Mouse (Mus musculus) heart, embryonic 11.5 days (tissue): Measurements from ENCODE around the gene Avpr2. TPM values are rescaled to one million over a fixed set of nuclear protein-coding genes. Genes with fewer than 3 reads are reported as not detected.

Experiments
- ATAC-seq: fragments of 200-750 bp; cut with Nextera tagmentation; replicated peaks from 2 replicates; pipeline ENCODE4 v1.8.0; 2017; ENCODE audit warnings: moderate library complexity; ENCODE audit not compliant: insufficient number of reproducible peaks, low FRiP score, low TSS enrichment
- H3K27ac ChIP-seq: fragments of 300-500 bp; sonication (generic); 2 replicates; pipeline ENCODE4 v1.5.1; 2014; ENCODE audit warnings: mild to moderate bottlenecking, low read depth, low read length
- H3K27me3 ChIP-seq: fragments of 300-500 bp; sonication (generic); 2 replicates; pipeline ENCODE4 v1.6.1; 2014; ENCODE audit warnings: mild to moderate bottlenecking, low read length, mixed read lengths; ENCODE audit not compliant: control insufficient read depth, insufficient read depth
- H3K36me3 ChIP-seq: fragments of 300-500 bp; sonication (generic); 2 replicates; pipeline ENCODE4 v1.6.1; 2014; ENCODE audit warnings: mild to moderate bottlenecking, low read length, moderate library complexity, mixed read lengths; ENCODE audit not compliant: control insufficient read depth, insufficient read depth
- H3K4me1 ChIP-seq: fragments of 300-500 bp; sonication (generic); 2 replicates; pipeline ENCODE4 v1.6.1; 2014; ENCODE audit warnings: low read length; ENCODE audit not compliant: control insufficient read depth, insufficient read depth
- H3K4me2 ChIP-seq: fragments of 300-500 bp; sonication (generic); 2 replicates; pipeline ENCODE4 v1.6.1; 2014; ENCODE audit warnings: mild to moderate bottlenecking, moderate library complexity
- H3K4me3 ChIP-seq: fragments of 300-500 bp; sonication (generic); 2 replicates; pipeline ENCODE4 v1.5.1; 2014; ENCODE audit warnings: low read depth, low read length
- H3K9ac ChIP-seq: fragments of 300-500 bp; sonication (generic); 2 replicates; pipeline ENCODE4 v1.6.1; 2014; ENCODE audit warnings: mild to moderate bottlenecking, low read depth, low read length, moderate library complexity
- H3K9me3 ChIP-seq: fragments of 300-500 bp; sonication (generic); replicated peaks from 2 replicates; pipeline ENCODE4 v1.6.1; 2016; ENCODE audit warnings: low read length; ENCODE audit not compliant: control insufficient read depth
- WGBS: fragments of 180-500 bp; shearing (Covaris S2); extraction: QIAGEN DNeasy Blood & Tissue Kit; methylation state at CpG from one replicate; pipeline ENCODE4 v1.1.7; 2014; ENCODE audit not compliant: insufficient replicate concordance; 5-methylcytosine and 5-hydroxymethylcytosine counted together
- polyA plus RNA-seq: library from polyadenylated mRNA; unstranded; fragments of >200 nt; fragmentation: Nextera tagmentation; extraction: Ambion mirVana; gene quantifications from 2 replicates; pipeline ENCODE4 v1.2.1, GENCODE M21; 2014

Gene Avpr2
- polyA plus RNA-seq, 1 experiment from 2014 or later: not detected

DNA sequence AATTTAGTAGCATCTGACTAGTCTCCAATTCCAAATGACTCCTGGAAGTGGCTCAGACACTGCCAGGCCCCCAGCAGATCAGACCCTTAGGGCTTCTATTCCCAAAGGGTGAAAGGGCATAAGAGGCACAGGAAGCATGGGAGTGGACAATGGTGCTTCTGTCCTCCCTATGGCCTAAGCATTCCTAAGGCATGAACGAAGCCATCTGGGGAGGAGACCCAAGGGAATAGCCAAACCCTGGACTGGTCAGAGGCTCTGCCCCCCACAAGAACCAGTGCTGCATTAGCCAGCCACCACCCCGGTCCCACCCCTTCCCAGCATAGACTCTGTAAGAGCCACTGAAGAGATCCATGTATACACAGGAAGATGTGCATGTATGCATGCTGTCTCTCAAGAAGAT is 16.0 kb upstream of the Avpr2 start:
- no peak overlapping the region for H3K27ac ChIP-seq
- peaks cover 31% of the 10 kb centered on the region for H3K27me3 ChIP-seq
- no peak overlapping the region for H3K9ac ChIP-seq
- H3K4me2 ChIP-seq: no peak overlapping the region
- no peaks in the 10 kb centered on the region for H3K9me3 ChIP-seq
- no peaks in the 10 kb centered on the region for H3K4me1 ChIP-seq
- H3K4me3 ChIP-seq: no peak overlapping the region
- H3K36me3 ChIP-seq: no peaks in the 10 kb centered on the region
- 70% methylated on average over 2 of the region's 2 CpGs for WGBS
- ATAC-seq: no peak

GRCm38 (mm10) chrX:73877014-73877413 is 14.9 kb upstream of the Avpr2 start:
- Histone ChIP-seq H3K27me3 (peaks cover 33% of the 10 kb centered on the region), H3K27ac (no peak overlapping the region), H3K4me2 (no peak overlapping the region), H3K4me1 (no peaks in the 10 kb centered on the region), H3K9ac (no peak overlapping the region), H3K9me3 (no peaks in the 10 kb centered on the region), H3K36me3 (no peaks in the 10 kb centered on the region), H3K4me3 (no peak overlapping the region)
- ATAC-seq: no peak
- WGBS: 56% methylated on average over 1 of the region's 1 CpGs

DNA sequence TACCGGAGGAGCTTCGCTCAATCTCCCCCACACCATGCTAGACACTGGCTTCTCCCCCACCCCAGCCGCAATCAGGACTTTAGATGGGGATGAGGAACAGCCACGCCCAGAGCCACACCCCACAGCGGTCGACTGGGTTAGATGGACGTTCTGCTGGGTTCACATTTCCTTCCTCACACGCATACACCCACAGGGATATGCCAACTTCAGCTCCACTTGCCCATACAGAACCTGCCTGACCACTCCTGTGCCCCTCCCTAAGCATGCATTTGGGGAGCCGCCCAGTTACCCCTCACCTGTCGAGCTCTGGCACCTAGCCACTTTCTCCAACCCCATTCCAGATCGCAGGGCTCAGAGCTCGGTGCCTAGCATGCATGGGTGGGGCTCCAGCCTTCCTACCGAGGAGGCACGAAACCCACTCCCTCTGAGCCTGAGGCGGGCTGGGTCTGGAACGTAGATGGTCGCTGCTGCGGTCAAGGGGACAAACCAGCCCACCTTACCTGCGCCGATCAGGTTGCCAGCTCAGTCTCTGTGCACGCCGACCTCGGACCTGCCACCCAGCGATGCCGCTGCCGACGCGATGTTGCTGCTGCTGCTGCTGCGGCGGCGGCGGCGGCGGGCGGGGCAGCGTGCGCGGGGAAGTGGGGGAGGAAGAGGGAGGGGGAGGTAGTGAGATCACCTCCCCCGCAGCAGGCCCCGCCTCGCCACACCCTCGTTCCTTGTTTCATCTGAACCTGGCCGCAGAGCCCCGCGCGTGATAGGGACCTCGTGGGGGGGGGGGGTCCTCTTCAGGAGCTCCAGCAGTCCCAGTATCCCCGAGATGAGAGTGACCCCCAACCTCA is 11.5 kb upstream of the Avpr2 start:
- Histone ChIP-seq H3K27ac (no peak overlapping the region), H3K9ac (no peak overlapping the region), H3K27me3 (peaks cover 30% of the 10 kb centered on the region), H3K36me3 (no peaks in the 10 kb centered on the region), H3K4me1 (no peaks in the 10 kb centered on the region), H3K4me2 (peak overlapping the region; percentile 63), H3K4me3 (peak overlapping the region; percentile 39), H3K9me3 (no peaks in the 10 kb centered on the region)
- WGBS: 13% methylated on average over 30 of the region's 48 CpGs
- ATAC-seq: no peak

DNA sequence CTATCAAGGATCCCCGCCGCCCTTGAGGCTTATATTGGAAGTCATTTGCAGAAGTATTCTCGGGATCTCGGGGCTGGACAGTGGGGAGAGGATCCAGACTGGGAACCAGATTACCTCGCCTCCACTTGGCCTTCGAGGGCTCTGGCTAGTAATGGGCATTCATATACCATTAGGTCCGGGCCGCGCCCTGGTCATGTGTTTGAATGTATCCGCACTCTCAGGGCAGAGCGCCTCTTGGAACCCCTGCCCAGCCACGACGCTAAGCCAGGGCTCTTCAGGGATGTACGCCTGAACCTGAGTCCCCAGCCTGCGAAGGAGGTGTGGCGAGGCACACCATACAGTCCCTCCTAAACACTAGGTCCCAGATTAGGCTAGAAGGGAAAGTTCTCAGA is 10.9 kb upstream of the Avpr2 start:
- H3K4me2 ChIP-seq: peak overlapping the region; percentile 63
- no peaks in the 10 kb centered on the region for H3K4me1 ChIP-seq
- ATAC-seq: no peak
- 22% methylated on average over 16 of the region's 16 CpGs for WGBS
- peaks cover 28% of the 10 kb centered on the region for H3K27me3 ChIP-seq
- no peak overlapping the region for H3K9ac ChIP-seq
- H3K27ac ChIP-seq: no peak overlapping the region
- H3K9me3 ChIP-seq: no peaks in the 10 kb centered on the region
- H3K36me3 ChIP-seq: no peaks in the 10 kb centered on the region
- H3K4me3 ChIP-seq: peak overlapping the region; percentile 39

- 13% methylated on average over 6 of the region's 6 CpGs for whole genome bisulfite sequencing
- Histone ChIP-seq H3K4me1 (no peaks in the 10 kb centered on the region), H3K36me3 (no peaks in the 10 kb centered on the region), H3K9me3 (no peaks in the 10 kb centered on the region), H3K9ac (no peak overlapping the region), H3K27me3 (peaks cover 27% of the 10 kb centered on the region), H3K27ac (no peak overlapping the region), H3K4me3 (no peak overlapping the region), H3K4me2 (no peak overlapping the region; the same call in 1 of the 2 replicates)
- ATAC-seq: no peak
Measured at GRCm38 (mm10) chrX:73881463-73881862, 10.4 kb upstream of the Avpr2 start.

GRCm38 (mm10) chrX:73892833-73893232 is 931 bp downstream of the Avpr2 start:
- Histone ChIP-seq H3K4me2 (no peak overlapping the region), H3K27me3 (peaks cover 2% of the 10 kb centered on the region; the same call in 1 of the 2 replicates), H3K9ac (no peak overlapping the region), H3K27ac (no peak overlapping the region), H3K36me3 (no peaks in the 10 kb centered on the region), H3K4me1 (no peaks in the 10 kb centered on the region), H3K9me3 (no peaks in the 10 kb centered on the region), H3K4me3 (no peak overlapping the region)
- no peak for ATAC-seq
- 90% methylated on average over 14 of the region's 14 CpGs for WGBS

GRCm38 (mm10) chrX:73895719-73896118 is 3.8 kb downstream of the Avpr2 start, which contains the start of gene L1cam:
Gene L1cam, minus strand, starts transcription at chrX:73896105.
- no peaks in the 10 kb centered on the region for H3K4me1 ChIP-seq
- ATAC-seq: no peak
- no peak within 1 kb of the TSS for H3K27ac ChIP-seq
- H3K36me3 ChIP-seq: no peaks in the 10 kb centered on the region
- no peak within 1 kb of the TSS for H3K9ac ChIP-seq
- WGBS: 14% methylated on average over 2 of the region's 2 CpGs
- H3K4me2 ChIP-seq: no peak within 1 kb of the TSS
- no peaks in the 10 kb centered on the region for H3K9me3 ChIP-seq
- H3K27me3 ChIP-seq: peaks cover 2% of the 10 kb centered on the region; the same call in 1 of the 2 replicates
- no peak within 1 kb of the TSS for H3K4me3 ChIP-seq

- WGBS: 52% methylated on average over 3 of the region's 3 CpGs
- Histone ChIP-seq H3K27me3 (peaks cover 2% of the 10 kb centered on the region; the same call in 1 of the 2 replicates), H3K36me3 (no peaks in the 10 kb centered on the region), H3K4me2 (no peak overlapping the region), H3K9ac (no peak overlapping the region), H3K27ac (no peak overlapping the region), H3K4me1 (no peaks in the 10 kb centered on the region), H3K9me3 (no peaks in the 10 kb centered on the region), H3K4me3 (no peak overlapping the region)
- ATAC-seq: no peak
Measured at GRCm38 (mm10) chrX:73897959-73898358, 6.1 kb downstream of the Avpr2 start.

DNA sequence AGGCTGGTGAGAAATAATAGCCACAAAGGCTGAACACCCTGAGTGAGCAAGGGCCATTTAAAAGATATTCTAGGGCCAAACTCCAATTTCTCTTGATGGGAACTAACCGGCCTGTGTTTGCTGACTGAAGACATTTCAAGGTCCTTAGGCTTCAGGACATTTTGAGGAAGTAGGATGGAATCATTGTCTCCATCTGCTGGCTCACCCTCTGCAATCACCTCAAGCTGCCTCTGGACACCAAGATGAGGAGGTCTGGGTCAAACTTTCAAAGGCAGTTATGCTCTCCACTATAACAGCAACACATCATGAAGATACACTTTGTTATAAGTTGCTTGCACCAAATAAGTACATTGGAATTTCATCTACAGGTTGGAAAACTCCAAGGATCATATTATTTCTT is 18.1 kb downstream of the Avpr2 start:
- no peak overlapping the region for H3K4me2 ChIP-seq
- H3K9me3 ChIP-seq: no peaks in the 10 kb centered on the region
- H3K4me3 ChIP-seq: no peak overlapping the region

More for the DNA sequence above, 18.1 kb downstream of the Avpr2 start:
- ATAC-seq: no peak
- H3K27me3 ChIP-seq: no peaks in the 10 kb centered on the region
- 79% methylated on average over 1 of the region's 1 CpGs for WGBS
- H3K36me3 ChIP-seq: no peaks in the 10 kb centered on the region
- H3K4me1 ChIP-seq: peaks cover 2% of the 10 kb centered on the region; the same call in 1 of the 2 replicates
- H3K9ac ChIP-seq: no peak overlapping the region
- H3K27ac ChIP-seq: no peak overlapping the region
